Mouse (Mus musculus): ENCODE data around the gene Lpcat1. TPM values are rescaled to one million over a fixed set of nuclear protein-coding genes. Genes with fewer than 3 reads are reported as not detected.

Lpcat1 gene
- polyA plus RNA-seq, 1 experiment from 2014 or later: 77.9 TPM

DNA sequence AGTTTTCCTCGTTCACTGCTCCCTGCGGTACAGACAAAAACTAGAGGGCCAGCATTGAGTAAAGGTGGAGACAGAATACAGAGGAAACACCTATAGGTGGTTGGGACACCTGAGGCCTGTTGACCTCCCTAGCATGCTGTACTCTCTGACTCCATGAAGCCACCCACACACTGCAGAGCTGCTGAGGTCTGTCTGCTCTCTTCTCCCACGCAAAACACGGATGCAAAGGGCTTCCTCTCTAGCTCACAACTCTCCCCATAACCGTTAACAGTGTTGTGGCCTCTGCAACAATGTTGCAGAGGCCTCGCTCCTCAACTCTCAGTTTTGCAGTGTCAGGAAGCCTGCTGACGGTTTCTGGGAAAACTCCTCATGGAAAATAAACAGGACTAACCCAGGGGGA lies 15.5 kb downstream of the Lpcat1 start:
- Histone ChIP-seq H3K4me2 (peak overlapping the region; percentile 46; the same call in 1 of the 2 replicates), H3K27ac (peak overlapping the region; percentile 83), H3K4me3 (replicated peaks) (no peak overlapping the region), H3K27me3 (no peaks in the 10 kb centered on the region), H3K9me3 (replicated peaks) (no peaks in the 10 kb centered on the region), H3K36me3 (peaks cover 82% of the 10 kb centered on the region), H3K4me1 (replicated peaks) (peaks cover 96% of the 10 kb centered on the region), H3K9ac (peak overlapping the region; percentile 62)
- 83% methylated on average over 7 of the region's 7 CpGs for WGBS (ENCODE audit: insufficient replicate concordance)
- DNase-seq: no peak
- no peak for ATAC-seq (ENCODE audit: low read depth)

- Histone ChIP-seq H3K9me3 (replicated peaks) (no peaks in the 10 kb centered on the region), H3K27me3 (no peaks in the 10 kb centered on the region), H3K27ac (peak overlapping the region; percentile 83), H3K4me1 (replicated peaks) (peaks cover 96% of the 10 kb centered on the region), H3K36me3 (peaks cover 82% of the 10 kb centered on the region), H3K4me3 (replicated peaks) (0 out of 2 replicates have a peak overlapping the region, but pooled peaks have one; percentile 1), H3K9ac (peak overlapping the region; percentile 62), H3K4me2 (peak overlapping the region; percentile 46)
- ATAC-seq (ENCODE audit: low read depth): no peak
- DNase-seq: no peak
- WGBS (ENCODE audit: insufficient replicate concordance): 88% methylated on average over 6 of the region's 6 CpGs
Observed at GRCm38 (mm10) chr13:73483331-73483730, 16.3 kb downstream of the Lpcat1 start.

DNA sequence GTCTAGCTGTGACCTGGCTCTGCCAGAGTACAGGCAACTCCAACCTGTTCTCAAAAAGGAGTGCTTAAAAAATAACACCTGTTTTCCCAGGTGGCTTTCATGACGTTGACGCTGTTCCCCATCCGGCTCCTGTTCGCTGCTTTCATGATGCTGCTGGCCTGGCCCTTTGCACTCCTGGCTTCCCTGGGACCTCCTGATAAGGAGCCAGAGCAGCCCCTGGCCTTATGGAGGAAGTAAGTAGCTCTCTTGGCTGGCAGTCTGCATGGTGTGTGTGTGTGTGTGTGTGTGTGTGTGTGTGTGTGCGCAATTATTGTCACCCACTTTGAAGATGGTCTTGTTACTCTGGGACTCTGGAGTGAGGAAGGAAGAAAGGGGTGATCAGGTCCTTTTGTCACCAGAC lies 17.2 kb downstream of the Lpcat1 start:
- peaks cover 96% of the 10 kb centered on the region for H3K4me1 ChIP-seq (replicated peaks)
- peak; percentile 74 for ATAC-seq (ENCODE audit: low read depth)
- no peak overlapping the region for H3K4me3 ChIP-seq (replicated peaks)
- H3K27ac ChIP-seq: peak overlapping the region; percentile 83
- peak overlapping the region; percentile 62 for H3K9ac ChIP-seq
- peak; percentile 52 for DNase-seq
- no peaks in the 10 kb centered on the region for H3K27me3 ChIP-seq
- peak overlapping the region; percentile 46 for H3K4me2 ChIP-seq
- WGBS (ENCODE audit: insufficient replicate concordance): 9% methylated on average over 5 of the region's 5 CpGs
- no peaks in the 10 kb centered on the region for H3K9me3 ChIP-seq (replicated peaks)
- peaks cover 82% of the 10 kb centered on the region for H3K36me3 ChIP-seq

DNA sequence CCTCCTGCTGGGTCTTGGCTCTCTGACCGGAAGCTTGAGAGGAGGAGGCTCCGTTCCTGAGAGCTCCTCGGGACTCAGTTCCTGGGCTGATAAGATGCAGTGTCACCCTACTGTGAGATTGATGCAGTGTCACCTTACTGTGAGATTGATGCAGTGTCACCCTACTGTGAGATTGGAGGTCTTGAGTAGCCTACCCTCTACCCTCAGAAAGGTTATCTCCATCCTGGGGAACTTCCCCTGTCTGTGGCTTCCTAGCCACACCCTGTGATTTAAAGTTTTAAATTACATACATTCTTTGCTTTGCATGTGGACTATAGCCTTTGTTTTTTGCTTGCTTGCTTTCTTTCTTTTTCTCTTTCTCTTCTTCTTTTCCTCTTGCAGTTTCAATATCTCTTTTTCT lies 21.1 kb downstream of the Lpcat1 start:
- no peak overlapping the region for H3K9ac ChIP-seq
- ATAC-seq (ENCODE audit: low read depth) (peak; percentile 10; the same call in 1 of the 2 replicates), DNase-seq (no peak)
- H3K4me1 ChIP-seq (replicated peaks): peaks cover 97% of the 10 kb centered on the region
- no peak overlapping the region for H3K4me3 ChIP-seq (replicated peaks)
- H3K36me3 ChIP-seq: peaks cover 100% of the 10 kb centered on the region
- WGBS (ENCODE audit: insufficient replicate concordance): 31% methylated on average over 3 of the region's 3 CpGs
- H3K27me3 ChIP-seq: no peaks in the 10 kb centered on the region
- H3K9me3 ChIP-seq (replicated peaks): no peaks in the 10 kb centered on the region
- H3K27ac ChIP-seq: no peak overlapping the region
- no peak overlapping the region for H3K4me2 ChIP-seq

DNA sequence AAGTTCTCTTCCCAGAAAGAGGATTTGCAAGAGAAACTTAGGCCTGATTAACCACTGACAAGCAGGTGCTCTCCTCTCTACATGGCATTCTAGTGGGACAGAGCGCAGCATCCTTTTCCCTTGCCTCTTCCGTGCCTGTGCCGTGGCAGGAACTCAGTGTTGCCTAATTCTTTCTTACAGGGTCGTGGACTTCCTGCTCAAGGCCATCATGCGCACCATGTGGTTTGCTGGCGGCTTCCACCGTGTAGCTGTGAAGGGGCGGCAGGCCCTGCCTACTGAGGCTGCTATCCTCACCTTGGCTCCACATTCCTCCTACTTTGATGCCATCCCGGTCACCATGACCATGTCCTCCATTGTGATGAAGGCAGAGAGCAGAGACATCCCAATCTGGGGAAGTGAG lies 21.7 kb downstream of the Lpcat1 start:
- no peak overlapping the region for H3K9ac ChIP-seq
- H3K4me1 ChIP-seq (replicated peaks): peaks cover 97% of the 10 kb centered on the region
- no peaks in the 10 kb centered on the region for H3K27me3 ChIP-seq
- ATAC-seq (ENCODE audit: low read depth) (no peak), DNase-seq (no peak)
- H3K9me3 ChIP-seq (replicated peaks): no peaks in the 10 kb centered on the region
- no peak overlapping the region for H3K4me3 ChIP-seq (replicated peaks)
- peaks cover 100% of the 10 kb centered on the region for H3K36me3 ChIP-seq
- 59% methylated on average over 9 of the region's 9 CpGs for WGBS (ENCODE audit: insufficient replicate concordance)
- H3K4me2 ChIP-seq: no peak overlapping the region
- H3K27ac ChIP-seq: peak overlapping the region; percentile 70

DNA sequence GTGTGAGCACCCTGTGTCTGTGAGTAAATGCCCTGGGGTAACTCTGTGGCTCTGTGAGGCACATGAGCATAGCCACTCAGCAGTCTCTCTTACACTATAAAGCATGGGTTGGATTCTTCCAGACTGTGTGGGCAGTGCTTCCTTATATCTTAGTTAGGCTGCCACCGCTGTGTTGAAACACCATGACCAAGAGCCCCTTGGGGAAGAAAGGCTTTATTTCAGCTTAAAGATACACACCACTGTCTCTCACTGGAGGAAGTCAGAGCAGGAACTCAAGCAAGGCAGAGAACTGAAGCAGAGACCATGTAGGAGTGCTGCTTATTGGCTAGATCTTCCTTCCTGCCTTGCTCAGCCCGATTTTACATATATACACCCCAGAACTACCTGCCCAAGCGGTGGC lies 23.0 kb downstream of the Lpcat1 start:
- WGBS (ENCODE audit: insufficient replicate concordance): 74% methylated on average over 3 of the region's 3 CpGs
- peaks cover 97% of the 10 kb centered on the region for H3K4me1 ChIP-seq (replicated peaks)
- H3K9ac ChIP-seq: 0 out of 2 replicates have a peak overlapping the region, but pooled peaks have one; percentile 14
- H3K9me3 ChIP-seq (replicated peaks): no peaks in the 10 kb centered on the region
- H3K27me3 ChIP-seq: no peaks in the 10 kb centered on the region
- no peak overlapping the region for H3K4me3 ChIP-seq (replicated peaks)
- H3K36me3 ChIP-seq: peaks cover 100% of the 10 kb centered on the region
- H3K27ac ChIP-seq: peak overlapping the region; percentile 70
- ATAC-seq (ENCODE audit: low read depth) (no peak), DNase-seq (no peak)
- H3K4me2 ChIP-seq: no peak overlapping the region

DNA sequence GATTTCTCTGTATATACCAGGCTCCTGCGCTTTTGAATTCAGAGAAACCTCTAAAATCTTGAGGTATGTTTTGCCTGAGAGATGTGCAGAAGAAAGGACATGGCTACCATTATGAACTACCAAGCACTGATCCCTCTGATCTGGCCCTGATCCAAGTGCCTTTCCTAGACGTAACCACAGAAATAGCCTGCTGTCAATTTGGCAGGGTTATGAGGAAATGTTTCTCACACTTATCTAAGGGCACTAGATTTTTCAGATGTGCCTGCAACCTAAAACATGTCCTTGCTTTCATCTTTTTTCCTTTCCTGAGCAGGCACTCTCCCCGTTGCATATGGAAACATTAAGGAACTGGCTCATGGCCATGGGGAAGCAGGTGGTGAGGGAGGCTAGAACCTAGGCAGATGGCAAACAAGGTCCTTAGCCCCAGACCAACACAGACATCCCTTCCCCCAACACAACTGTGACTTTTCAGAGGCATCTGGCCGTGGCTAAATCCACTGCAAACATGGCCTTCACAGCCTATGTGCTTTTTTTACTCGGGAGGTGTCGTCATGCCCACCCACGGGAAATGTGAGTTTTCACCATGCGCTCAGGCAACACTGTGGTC lies 23.7 kb downstream of the Lpcat1 start:
- DNase-seq: no peak
- Histone ChIP-seq H3K4me3 (replicated peaks) (no peak overlapping the region), H3K9ac (peak overlapping the region; percentile 10; the same call in 1 of the 2 replicates), H3K27ac (peak overlapping the region; percentile 70), H3K4me1 (replicated peaks) (peaks cover 97% of the 10 kb centered on the region), H3K4me2 (no peak overlapping the region), H3K27me3 (no peaks in the 10 kb centered on the region), H3K9me3 (replicated peaks) (no peaks in the 10 kb centered on the region), H3K36me3 (peaks cover 100% of the 10 kb centered on the region)
- WGBS (ENCODE audit: insufficient replicate concordance): 85% methylated on average over 8 of the region's 8 CpGs
- no peak for ATAC-seq (ENCODE audit: low read depth)

DNA sequence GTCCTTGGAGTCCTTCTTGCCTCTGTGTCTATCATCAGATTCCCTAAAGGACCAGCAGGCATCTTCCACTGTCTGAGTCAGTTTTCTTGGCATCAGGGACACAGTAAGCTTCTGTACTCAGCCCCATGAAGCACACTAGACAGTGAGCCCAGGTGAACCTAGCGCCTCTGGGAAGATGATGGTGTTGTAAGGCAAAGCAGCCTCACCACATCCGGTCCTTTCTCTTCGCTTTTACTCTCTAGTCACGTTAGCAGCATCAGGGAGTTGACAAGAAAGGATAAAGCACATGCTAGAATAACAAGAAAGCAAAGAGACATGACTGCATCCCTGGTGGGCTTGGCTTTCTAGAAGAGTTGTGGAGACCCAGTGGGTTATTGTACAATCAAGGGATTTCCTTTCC lies 26.2 kb downstream of the Lpcat1 start:
- ATAC-seq (ENCODE audit: low read depth): no peak
- peak overlapping the region; percentile 70 for H3K27ac ChIP-seq

GRCm38 (mm10) chr13:73494528-73494927 lies 27.5 kb downstream of the Lpcat1 start:
- WGBS (ENCODE audit: insufficient replicate concordance): 67% methylated on average over 9 of the region's 9 CpGs
- ATAC-seq (ENCODE audit: low read depth) (peak; percentile 63), DNase-seq (no peak)
- H3K4me3 ChIP-seq (replicated peaks): no peak overlapping the region
- no peak overlapping the region for H3K4me2 ChIP-seq
- no peaks in the 10 kb centered on the region for H3K27me3 ChIP-seq
- 0 out of 2 replicates have a peak overlapping the region, but pooled peaks have one; percentile 1 for H3K9ac ChIP-seq
- H3K27ac ChIP-seq: peak overlapping the region; percentile 70
- H3K36me3 ChIP-seq: peaks cover 100% of the 10 kb centered on the region
- no peaks in the 10 kb centered on the region for H3K9me3 ChIP-seq (replicated peaks)
- peaks cover 100% of the 10 kb centered on the region for H3K4me1 ChIP-seq (replicated peaks)

More for the DNA sequence above, 26.2 kb downstream of the Lpcat1 start:
- Histone ChIP-seq H3K36me3 (peaks cover 100% of the 10 kb centered on the region), H3K27me3 (no peaks in the 10 kb centered on the region), H3K4me3 (replicated peaks) (no peak overlapping the region), H3K4me1 (replicated peaks) (peaks cover 100% of the 10 kb centered on the region), H3K9ac (peak overlapping the region; percentile 48), H3K4me2 (no peak overlapping the region), H3K9me3 (replicated peaks) (no peaks in the 10 kb centered on the region)
- WGBS (ENCODE audit: insufficient replicate concordance): 87% methylated on average over 4 of the region's 4 CpGs
- DNase-seq: no peak

DNA sequence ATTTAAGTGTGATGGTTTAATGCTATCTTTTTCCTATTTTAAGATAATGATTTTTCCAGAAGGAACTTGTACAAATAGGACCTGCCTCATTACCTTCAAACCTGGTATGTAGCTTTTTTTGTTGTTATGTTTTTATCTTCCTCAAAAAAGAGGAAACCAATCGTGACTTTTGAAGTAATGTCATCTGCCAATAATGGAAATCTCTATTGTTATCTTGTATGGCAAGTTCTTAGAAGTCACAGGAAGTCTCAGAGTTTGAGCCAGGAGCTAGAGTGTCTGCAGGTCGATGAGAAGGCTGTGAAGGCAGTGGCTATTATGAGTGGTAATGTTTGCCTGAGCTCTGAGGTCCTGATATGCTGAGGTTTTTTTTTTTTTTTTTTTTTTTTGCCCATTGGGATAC lies 29.1 kb downstream of the Lpcat1 start:
- Histone ChIP-seq H3K36me3 (peaks cover 100% of the 10 kb centered on the region), H3K9me3 (replicated peaks) (no peaks in the 10 kb centered on the region), H3K27me3 (no peaks in the 10 kb centered on the region), H3K4me2 (no peak overlapping the region), H3K9ac (no peak overlapping the region), H3K27ac (peak overlapping the region; percentile 95), H3K4me3 (replicated peaks) (no peak overlapping the region), H3K4me1 (replicated peaks) (peaks cover 100% of the 10 kb centered on the region)
- 32% methylated on average over 2 of the region's 2 CpGs for WGBS (ENCODE audit: insufficient replicate concordance)
- ATAC-seq (ENCODE audit: low read depth) (no peak), DNase-seq (no peak)

DNA sequence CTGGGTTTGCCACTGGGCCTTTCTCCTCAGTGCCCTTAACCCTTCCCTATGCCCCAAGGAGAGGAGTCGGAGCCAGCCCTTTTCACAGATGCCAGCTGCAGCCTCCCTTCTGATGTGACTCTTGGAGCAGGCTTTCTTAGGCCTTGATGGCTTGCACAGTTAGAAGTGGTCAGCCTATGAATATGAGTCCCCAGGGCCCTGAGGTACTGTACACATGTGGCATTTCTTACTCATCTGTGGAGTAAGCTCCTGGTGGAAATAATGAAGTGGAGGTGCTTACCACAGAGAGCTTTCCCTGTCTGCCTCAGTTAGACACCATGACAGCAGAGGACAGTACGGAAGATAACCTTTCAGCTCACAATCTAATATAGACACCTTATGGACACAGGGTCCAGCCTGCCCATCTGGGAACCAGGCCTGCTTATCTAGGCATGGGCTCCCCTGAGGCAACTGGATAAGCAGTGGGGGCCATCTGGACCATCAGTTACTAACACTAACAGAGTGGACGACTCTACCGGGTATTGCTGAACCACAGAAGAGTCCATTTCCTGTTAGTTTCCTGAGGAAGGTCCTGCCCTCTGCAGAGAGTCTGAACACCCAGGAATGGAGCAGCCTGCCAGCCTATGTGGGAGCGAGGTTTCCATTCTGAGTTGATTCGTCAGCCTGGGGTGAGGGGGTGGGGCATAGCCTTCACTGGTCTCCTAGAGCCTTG lies 33.1 kb downstream of the Lpcat1 start:
- Histone ChIP-seq H3K9ac (peak overlapping the region; percentile 74), H3K4me3 (replicated peaks) (peak overlapping the region; percentile 15), H3K9me3 (replicated peaks) (no peaks in the 10 kb centered on the region), H3K4me1 (replicated peaks) (peaks cover 78% of the 10 kb centered on the region), H3K27ac (peak overlapping the region; percentile 95), H3K36me3 (peaks cover 99% of the 10 kb centered on the region), H3K4me2 (peak overlapping the region; percentile 50), H3K27me3 (no peaks in the 10 kb centered on the region)
- 24% methylated on average over 6 of the region's 6 CpGs for WGBS (ENCODE audit: insufficient replicate concordance)
- DNase-seq: peak; percentile 84
- peak; percentile 95 for ATAC-seq (ENCODE audit: low read depth)

Measured in liver, embryonic 13.5 days (tissue).